Mouse (Mus musculus) hindlimb bud, embryonic 11.5 days (tissue): ENCODE results near the gene Slc39a9.

Experiments used
- DNase-seq: peaks from one replicate; pipeline ENCODE4 v3.0.0-alpha.2; 2012; ENCODE audit warnings: low read depth, low spot score; ENCODE audit errors: extremely low spot score

Gene Slc39a9

DNA sequence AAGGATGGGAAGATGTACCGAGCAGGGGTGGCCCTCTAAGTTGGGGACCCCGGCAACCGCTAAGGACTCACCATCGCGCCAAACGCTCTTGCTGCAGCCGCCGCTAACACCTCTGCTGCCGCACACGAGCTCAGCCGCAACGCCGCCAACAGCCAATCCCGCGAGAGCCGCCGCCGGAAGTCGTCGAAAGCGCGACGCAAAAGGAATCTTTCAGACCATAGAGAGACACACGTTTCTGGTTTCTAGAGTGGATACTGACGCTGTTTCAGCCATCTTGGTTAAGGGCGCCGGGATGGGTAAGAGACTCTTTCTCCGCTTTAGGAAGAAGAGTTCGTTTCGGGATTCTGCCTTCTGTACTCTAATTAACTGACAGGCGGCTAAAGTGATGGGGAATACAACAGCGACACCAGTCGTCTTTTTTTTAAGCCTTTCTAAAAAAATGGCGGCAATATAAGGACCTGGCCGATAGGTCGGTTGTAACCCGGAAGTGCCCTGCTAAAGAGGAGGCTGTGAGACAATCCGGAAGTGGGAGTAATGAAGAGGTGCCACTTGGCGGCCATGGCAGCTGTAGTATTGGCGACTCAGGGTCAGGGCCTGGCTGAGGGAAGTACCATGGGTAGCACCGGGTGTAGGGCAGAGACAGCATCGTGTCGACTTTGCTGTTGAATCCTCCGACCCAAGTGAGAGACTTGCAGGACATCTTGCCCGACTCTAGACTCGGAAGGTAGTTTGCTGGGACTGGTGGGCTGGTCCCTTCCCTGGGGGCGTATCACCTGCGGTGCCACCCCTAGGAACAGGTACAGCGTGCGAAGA, at the start of gene Slc39a9, which contains the start of gene Erh:
Slc39a9 (plus strand) TSS at position 191 of the 813 bp plus-strand sequence.
Erh (minus strand) TSS at position 649 of the 813 bp plus-strand sequence.
- DNase-seq, result peak; percentile 90

DNA sequence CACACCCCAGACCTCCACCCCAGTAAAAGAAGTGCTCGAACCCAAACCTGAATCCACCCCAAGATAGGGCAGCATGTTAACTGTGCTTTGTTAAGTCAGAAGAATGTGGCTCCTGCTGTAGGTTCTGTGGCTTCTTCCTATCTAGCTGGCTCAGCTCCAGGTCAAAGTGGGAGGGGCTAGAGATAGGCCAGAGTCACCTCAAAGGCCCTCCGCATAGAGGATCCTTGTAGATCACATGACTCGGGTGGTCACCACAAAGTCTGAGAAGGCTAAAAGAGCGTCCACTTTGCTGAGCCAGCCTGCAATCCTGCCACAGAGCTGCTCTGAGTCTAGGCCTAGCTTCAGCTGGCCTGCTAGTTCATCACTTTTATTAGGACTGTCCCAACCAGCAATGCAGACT, 49.5 kb upstream of the Slc39a9 start:
- no peak for DNase-seq

DNA sequence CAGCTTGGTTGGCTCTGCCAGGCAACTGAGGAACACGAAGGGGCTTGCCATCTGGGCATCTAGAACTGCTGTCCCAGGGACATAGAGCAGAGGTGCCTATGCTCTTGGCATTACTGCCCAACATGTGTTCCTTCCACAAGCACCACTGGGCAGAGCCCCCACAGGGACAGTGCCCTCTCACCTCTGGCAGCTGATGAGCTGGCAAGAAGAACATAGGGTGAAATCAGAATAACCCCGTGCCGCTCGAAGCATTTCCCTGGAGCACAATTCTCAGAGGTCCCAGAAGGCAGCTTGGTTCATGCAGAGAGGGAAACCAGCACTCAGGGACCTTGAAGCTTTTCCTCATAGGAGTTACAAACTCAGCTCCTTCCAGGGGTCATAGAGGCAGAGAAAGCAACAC, 48.9 kb upstream of the Slc39a9 start:
- DNase-seq, result no peak

DNA sequence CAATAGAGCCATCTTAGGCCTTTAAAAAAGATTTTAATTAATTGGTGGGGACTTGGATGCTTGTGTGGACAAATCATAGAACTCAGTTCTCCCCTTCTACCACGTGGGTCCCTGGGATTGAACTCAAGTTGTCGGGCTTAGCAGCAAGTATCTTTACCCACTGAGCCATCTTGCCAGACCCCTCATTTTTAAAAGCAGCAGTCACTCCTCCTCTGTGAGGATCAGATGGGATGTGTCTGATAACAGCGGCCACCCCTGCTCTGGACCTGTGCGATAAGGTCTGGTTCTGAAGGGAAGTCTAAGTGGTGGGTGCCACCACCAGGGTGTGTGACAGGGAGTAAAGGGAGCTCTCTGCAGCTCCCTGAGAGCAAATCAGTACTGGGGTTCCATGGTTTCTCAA, 48.1 kb upstream of the Slc39a9 start:
- no peak for DNase-seq

DNA sequence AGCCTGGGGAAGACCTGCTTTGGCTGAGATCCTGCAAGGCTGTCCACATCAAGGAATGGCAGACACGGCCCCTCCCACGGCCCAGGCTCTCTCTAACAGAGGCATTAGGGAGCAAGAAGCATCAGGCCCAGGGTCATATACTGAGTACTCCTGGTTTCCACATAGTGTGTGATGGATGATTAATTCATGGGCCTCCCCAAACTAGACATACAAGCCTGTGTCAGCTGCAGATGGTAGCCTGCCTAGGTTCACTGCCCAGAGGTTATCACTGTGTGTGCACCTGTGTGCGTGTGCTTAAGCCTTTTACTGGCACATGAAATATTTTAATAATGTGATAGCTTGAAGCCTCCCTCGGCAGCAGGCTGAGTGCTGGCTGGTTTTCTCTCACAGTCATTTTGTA, 47.7 kb upstream of the Slc39a9 start:
- DNase-seq, result no peak

DNA sequence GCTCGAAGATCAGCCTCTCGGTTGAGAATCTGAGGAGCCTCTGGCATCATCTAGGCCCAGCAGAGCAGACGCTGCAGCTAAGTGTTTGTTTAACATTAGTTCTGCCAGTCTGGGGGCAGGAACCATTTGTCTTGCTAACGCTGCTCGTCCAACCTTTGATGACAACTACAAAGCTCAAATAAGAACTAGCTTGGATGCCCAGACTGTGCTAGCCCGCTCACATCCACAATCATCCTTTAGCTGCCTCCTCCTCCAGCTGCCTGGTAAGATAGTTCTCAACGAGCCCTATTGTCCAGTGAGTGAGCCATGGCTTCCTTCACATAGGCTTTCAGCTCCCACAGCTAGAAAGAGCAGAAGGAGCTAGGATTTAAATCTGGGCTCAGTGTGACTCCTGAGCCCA, 45.4 kb upstream of the Slc39a9 start:
- DNase-seq, result no peak

DNA sequence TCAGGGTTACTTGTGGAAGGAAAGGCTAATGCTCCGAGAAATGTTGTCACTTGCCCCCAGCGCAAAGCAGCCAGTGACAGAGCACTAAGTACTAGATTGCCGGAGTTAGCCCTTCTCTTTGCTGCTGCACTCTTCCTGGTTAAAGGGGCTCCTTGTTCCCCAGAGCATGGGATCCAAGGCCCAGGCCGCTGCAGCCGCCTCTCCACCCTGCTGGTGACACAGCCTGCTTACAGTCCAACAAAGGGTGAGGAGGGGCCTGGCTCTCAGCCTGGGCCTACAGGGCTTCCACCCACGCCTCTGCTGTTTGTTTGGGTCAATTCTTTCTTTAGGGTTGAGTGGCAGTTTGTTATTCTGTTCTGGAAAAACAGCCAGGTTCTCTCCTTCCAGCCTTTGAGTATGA, 44.9 kb upstream of the Slc39a9 start:
- DNase-seq, result no peak

DNA sequence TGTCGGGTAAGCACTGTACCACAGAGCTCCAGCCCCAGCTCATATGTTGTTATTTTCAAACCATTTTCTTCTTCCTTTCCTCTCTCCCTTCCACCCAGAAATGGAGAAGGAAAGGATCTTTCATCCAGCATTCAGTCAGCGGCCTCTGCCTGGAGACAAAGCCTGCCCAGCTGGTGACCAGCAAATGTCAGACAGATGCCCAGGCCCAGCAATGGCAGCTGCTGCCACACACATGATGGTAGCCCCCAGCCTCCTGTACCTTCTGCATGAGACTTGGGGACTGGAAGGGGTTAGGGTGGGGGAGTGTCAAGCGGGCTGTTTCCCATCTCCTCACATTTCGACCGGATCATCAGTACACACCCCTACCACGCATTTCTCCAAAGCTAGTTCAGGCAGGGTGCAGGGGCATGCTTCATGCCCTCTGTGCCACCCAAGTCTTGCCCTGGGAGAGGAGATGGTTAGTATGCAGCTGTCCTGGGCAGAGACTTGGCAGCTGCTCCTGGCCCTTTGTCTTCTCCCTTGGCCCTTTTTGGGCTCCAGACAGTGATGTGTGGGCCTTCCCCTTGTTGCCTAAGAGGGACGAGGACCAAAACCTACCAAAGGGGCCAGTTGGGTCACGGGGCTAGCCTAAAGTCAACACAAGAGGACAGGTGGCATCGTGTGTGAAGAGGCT, 42.0 kb upstream of the Slc39a9 start:
- no peak for DNase-seq

DNA sequence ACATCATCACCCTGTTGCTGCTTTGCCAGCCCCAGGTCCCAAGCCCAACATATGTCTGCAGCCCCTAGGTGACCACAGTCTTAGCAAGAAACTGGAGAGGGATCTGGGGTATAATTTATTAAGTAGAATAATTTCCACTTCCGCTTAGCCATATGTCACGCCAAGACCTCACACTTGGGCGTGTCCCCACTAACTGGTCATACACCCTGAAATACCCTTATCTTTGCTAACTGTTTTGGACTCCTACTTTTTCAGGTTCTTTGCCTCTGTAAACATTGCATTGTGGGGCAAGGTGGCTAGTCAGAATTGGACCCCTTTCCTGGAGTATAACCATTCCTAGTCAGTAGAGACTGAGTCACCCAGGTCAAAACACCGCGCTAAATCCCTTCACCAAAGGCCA, 41.3 kb upstream of the Slc39a9 start:
- no peak for DNase-seq

DNA sequence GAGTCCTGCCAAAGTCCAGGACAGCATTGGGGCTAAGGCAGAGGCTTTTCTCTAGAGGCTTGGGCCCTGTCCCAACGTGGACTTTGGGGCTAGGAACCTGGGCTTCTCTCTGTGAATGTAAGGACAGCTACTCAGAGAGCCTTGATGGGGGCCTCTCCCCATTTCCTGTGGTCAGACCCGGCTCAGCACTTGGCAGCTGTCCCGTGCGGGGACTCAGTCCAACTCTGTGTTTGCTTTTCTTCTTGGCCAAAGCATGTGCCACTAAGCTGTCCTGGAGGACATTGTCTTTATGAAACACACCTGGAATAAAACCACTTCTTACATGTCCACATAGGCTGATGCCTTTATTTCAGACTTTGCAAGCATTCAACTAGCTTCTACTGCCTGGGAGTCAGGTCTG, 40.1 kb upstream of the Slc39a9 start:
- no peak for DNase-seq

DNA sequence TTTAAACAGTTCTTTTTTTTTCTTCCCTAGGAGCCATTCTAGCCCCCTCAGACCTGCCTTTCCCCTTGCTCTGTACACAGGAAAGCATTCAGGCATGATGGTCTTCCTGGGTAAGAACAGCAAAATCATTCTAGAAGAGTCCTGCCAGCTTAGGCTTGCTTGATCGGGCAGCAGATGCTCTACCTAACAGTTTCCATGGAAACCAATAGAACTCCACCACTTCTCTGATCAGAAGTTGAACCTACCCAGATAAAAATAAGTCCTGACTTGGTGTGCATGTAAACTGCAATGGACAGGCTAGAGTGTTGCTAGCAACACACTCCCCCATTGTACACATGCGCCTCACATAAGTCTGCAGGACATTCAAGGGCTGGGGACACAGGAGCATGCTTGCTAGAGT, 39.5 kb upstream of the Slc39a9 start:
- no peak for DNase-seq

DNA sequence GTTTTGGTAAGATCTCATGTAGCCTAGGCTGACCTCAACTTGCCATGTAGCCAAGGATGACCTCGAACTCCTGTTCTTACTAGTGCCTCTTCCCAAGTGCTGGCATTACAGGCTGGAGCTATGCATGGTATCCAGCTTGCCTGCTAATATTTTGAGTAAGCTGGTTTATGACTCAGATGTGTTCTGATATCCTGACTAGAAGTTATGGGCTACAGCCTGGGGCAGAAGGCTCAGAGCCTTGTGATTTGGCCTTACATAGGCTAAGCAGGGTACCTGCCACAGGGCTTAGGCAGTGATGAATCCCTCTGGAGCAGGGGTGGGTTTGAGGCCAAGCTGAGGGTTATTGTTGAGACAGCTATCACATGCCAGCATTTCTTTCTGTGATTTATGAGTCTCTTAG, 35.1 kb upstream of the Slc39a9 start:
- DNase-seq, result no peak

DNA sequence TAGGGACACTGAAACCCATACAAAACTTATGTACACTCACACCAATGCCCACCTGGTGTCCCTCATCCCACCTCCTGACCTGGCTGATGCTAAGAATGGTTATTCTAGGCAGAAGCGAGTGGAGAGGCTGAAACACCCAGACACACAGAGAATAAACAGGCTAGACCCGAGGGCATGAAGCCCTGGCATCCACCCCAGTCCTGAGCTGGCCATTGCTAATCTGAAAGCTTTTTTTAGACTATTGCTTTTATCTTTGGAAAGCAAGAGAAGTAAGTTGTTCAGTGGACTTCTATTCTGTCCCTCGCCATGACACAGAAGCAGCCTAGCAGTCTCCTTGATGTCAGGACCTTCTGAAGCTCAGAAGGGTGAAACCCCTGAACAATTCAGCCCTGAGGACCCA, 33.8 kb upstream of the Slc39a9 start:
- DNase-seq, result no peak

DNA sequence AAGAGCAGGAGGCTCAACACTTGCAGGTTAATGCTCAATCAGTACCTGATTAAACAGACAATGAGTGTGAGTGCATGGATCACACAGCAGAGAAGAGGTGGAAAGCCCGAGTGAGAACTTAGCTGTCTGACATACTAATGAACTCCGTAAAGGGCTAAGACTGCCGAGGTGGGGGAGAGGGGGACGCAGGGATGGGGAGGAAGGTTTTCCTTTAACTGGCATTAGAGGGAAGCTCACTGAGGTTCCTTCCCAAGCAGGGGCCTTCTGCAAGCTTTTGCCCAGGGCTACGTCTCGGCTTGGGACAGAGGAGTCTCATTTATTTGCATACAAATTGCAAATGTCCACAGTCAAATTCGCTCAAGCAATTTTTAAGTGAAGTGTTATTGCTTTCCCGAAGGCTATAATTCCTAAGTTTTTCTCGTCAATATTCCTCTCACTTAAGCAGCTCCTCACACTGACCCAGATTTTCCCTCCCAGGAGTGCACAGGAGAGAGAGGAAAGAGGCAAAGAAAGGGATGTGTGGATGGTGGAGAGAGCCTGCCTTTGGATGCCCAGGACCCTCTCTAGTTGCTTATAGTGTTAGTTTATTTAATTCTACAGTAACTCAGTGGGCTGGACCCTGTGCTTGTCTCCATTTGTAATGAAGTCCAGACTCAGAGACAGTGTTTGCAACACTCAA, 31.4 kb upstream of the Slc39a9 start:
- DNase-seq, result no peak

DNA sequence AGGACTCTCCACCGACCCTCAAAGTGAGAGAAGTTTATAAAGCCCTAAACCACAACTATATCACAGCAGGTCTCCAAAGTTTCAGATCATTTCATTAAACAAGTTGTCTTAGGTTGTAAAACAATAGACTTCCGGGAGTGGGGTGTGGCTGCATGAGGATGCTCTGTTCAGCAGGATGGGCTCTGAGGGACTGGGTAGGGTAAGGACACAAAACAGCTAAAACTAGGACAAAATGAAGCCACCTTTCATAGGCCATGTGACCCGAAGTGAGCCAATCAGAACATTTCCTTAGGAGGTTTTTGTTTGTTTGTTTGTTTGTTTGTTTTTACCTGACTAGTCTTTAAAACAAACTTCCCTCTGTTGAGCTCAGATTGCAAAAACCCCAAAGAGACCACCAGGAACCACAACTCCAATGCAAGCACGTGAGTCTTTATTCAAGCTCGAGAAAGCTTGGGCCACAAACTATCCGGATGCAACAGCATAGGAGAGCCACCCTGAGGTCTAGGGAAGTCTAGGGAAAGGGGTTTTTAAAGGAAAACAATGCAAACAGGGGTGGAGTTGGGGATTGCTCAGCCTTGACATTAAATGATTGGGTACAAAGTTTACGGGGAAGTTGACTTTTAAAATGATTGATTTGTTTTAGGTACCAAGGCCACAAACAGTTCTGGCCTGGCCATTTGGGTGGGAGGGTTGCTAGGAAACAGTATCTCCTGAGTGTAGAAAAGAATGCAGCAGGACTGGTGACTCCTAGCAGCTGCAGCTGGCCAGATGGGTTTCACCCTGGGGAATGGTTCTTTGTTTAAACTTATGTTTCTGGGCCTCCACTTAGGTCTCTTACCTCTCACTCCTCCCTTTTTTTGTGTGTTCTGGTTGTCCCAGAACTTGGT, 28.1 kb upstream of the Slc39a9 start:
- no peak for DNase-seq

DNA sequence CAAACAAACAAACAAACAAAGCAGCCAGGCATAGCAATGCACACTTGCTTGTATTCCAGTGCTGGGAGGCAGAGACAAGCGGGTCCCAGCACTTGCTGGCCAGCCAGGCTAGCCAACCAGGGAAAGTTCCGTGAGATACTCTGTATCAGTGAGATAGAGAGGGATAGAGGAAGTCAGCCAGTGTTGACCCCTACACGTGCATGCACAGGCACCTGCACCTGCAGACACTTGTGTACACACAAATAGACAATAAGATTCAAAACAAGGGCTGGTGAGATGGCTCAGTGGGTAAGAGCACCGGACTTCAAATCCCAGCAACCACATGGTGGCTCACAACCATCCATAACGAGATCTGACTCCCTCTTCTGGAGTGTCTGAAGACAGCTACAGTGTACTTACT, 23.2 kb upstream of the Slc39a9 start:
- DNase-seq, result no peak

DNA sequence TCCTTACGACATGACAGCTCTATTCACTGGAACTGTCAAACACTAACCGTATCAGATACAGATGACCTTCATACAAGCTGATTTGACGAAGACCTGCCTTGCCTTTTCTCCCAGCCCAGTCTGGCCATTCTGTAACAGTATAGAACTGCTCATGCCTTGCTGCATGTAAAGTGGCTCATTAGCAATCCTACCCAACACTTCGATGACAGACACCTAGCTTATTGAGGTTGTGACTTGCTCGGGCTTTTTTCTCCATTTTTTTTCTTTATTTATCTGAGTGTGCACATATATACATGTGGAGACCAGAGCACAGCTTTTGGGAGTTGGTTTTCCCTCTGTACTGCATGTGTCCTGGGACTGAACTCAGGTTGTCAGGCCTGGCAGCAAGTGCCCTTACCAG, 11.9 kb upstream of the Slc39a9 start:
- DNase-seq, result no peak

DNA sequence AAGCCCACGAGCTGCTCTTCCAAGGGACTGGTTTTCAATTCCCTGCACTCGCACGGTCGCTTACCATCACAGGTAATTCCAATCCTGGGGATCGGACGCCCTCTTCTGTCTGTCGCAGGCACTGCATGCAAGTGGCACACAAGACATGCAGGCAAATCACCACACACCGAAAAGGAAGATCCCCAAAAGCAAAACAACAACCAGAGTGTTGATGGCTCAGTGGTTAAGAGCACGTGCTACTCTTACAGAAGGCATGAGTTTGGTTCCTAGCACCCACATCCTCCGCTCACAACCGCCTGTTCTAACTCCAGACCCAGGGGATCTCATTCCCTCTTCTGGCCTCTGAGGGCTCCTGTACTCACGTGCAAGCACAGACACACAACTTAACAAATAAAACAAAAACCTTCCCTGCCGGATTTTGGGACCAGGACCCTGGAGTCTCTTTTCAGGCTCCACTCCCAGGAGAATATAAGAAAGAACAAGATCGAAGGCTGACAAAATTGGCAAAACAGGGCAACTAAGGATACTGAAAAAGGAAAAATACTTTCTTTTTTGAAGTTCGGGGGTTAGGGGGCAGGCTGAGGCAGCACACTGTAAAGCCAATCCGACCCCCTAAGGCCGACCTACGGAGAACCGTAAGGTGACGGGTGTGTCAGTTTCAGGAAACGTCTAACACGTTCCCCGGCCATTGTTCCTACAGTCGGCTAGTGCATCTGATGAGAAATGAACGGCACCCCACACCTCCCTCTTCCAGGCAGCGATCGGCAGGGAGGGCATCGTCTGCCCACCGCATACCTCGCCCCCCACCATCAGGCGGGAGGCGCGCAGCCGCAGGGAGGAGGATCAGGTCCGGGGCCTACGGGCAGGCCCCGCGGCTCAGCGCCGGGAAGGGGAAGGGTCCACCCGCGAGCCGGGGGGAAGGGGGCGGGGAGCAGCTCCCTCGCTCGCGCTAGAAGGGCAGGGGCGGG, 674 bp upstream of the Slc39a9 start:
- peak; percentile 35 for DNase-seq

DNA sequence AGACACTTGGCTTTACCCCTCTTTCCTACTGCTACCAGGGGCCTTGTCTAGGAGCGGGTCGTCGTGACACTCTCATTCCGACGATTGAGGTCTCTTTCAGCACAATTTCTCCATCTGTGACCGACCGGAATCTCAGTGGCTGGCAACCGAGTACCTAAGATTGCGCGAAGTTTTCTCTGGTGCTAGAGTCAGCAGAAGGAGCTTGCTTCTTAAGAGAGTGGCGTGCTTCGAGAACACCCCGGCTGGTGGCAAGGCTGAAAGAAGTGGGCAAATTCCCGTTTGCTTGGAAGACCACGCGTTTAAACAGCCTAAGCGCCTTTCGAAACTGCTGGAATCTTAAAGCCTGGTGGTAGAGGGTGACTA, 804 bp downstream of the Slc39a9 start:
- no peak for DNase-seq

DNA sequence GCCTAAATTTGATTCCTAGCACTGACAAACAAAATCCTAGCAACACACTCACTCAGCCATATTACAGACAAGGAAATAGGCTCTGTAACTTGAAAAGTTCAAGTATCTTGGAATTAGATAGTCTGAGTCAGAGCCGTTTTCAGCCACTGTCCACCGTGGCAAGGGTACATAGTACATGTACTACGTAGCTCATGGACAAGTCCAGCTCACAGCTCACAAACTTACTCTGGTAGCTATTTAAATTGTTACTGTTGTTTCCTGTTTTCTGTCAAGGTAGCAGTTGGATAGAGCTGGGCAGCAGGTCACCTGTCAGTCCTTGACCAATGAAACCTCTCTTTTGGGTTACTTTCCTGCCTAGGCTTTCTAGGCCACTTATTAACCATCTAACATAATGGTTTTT, 2.7 kb downstream of the Slc39a9 start:
- no peak for DNase-seq
